Mouse (Mus musculus) erythroblast, embryonic 14.5 days (primary cell): ENCODE data around the gene Pecr.

Experiments
- GATA1 ChIP-seq: IDR thresholded peaks from 2 replicates; pipeline ENCODE4 v1.6.1; 2012; ENCODE audit warnings: low read length, inconsistent platforms, mixed read lengths
- TAL1 ChIP-seq: IDR thresholded peaks from 3 replicates; pipeline ENCODE4 v1.6.1; 2012; ENCODE audit warnings: low read length, inconsistent platforms, mixed read lengths

DNA sequence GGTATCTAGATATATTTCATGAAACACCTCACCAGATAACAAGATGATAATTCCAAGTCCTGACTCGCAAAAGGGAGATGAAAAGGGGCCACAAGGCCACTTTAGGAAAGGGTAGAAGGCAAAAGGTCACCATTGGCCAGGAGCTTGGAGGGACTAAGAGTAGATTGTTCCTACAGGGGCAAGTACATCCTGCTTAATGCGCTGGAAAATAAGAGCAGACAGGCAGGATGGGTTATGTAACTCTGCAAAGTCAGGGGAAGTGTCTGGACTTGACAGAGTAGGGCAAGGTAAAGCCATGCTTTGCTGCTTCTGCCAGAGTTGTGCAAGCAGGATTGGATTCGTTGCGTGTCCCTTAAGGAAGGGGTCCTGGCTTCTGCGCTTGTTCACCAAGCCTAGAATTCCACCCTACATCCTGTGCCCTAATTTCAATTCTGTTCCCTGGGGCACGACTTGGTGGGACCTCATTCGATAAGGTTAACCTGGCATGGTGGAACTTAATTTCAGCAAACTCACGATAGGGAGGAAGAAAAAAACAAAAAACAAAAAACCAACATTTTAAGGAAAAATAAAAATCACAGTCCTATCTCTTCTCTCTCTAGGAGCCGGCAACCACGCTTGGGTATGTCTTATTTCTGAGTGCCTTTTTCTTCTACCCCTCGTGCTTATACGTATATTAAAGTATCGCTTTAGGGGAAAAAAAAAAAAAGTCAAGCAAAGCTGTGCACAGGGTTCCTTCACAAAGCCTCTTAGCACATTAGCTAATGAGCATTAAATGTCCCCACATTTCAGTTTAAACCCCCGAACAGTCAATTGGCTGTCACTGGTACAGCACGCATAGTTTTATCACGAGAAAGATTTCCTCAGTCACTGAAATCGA lies 73.1 kb downstream of the Pecr start:
- TF ChIP-seq TAL1: no peak
- no peak for TF ChIP-seq GATA1
